Mouse (Mus musculus) G1E (cell line): ENCODE measurements around the gene Klre1.

Experiments
- CTCF ChIP-seq: IDR thresholded peaks from 2 replicates; pipeline ENCODE4 v1.5.1; 2012; ENCODE audit warnings: low read depth, low read length, inconsistent platforms, mixed read lengths
- GATA1 ChIP-seq: IDR thresholded peaks from 2 replicates; pipeline ENCODE4 v1.6.1; 2012; ENCODE audit warnings: borderline replicate concordance, low read length, inconsistent platforms, mixed read lengths
- GATA2 ChIP-seq: IDR thresholded peaks from 2 replicates; pipeline ENCODE4 v1.6.1; 2012; ENCODE audit warnings: low read depth, low read length, inconsistent platforms, borderline replicate concordance
- POLR2AphosphoS5 ChIP-seq: IDR thresholded peaks from 2 replicates; pipeline ENCODE4 v1.6.1; 2012; ENCODE audit warnings: low read depth, low read length, inconsistent platforms; ENCODE audit not compliant: insufficient replicate concordance
- TAL1 ChIP-seq: conservative IDR thresholded peaks from 2 replicates; pipeline ENCODE4 v1.6.1; 2012; ENCODE audit warnings: low read depth, low read length, inconsistent platforms, mixed read lengths

- TF ChIP-seq GATA2 (no peak), CTCF (no peak), POLR2AphosphoS5 (no peak), GATA1 (no peak), TAL1 (no peak)
Observed at GRCm38 (mm10) chr6:129541931-129542330, 35.8 kb upstream of the Klre1 start.
